Mouse (Mus musculus) adrenal gland, adult 10 weeks (tissue): ENCODE data around the gene Klhl26. TPM values are rescaled to one million over a fixed set of nuclear protein-coding genes. Genes with fewer than 3 reads are reported as not detected.

Source experiments
- polyA plus RNA-seq: library from polyadenylated mRNA; stranded (reverse); fragments of 350-450 nt; fragmentation: Illumina TruSeq; extraction: RNeasy Lipid Tissue Mini Kit (QIAGEN cat#74804); gene quantifications from one replicate; pipeline ENCODE4 v1.2.3, GENCODE M21; 2014; ENCODE audit warnings: low read depth, low replicate concordance

Klhl26 gene
- polyA plus RNA-seq: 5.4 TPM

DNA sequence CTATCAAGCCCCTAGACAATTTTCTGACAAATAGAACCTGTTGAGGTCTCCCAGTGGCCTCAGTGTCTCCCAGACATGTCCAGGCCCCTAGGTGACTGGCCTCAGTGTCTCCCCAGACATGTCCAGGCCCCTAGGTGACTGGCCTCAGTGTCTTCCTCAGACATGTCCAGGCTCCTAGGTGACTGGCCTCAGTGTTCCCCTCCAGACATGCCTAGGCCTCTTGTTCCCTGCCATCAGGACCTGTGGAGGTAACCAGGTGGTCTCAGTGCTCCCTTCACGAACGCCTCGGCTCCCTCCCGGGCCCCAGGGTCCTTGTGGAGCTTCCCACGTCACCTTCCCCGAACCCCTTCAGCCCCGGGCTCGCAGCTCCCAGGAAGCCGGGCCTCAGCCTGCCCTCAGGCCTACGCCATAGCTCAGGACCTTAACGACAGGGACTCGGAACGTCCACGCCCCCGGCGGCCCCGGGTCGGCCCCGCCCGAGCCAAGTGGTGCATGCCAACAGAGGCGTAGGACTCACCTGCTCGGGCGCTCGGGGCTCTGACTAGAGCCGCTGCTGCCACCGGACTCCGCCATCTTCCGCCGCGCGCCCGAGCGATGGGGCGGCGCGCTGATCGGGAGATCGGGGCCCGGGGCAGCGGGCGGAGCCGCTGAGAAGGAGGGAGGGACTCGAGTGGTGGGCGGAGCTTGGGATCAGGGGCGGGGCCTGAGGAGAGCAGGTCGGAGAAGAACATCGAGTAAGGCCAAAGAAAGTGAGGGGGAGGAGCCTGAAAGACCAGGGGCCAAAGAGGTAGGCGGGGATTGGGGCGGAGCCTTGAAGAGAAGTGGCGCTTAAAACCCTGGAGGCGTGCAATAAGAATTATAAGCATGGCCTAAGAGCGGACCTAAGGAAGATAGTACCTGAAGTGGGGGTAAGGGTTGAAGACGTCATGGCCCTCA is at the start of gene Klhl26:
Gene Klhl26 (minus strand): TSS at position 636 of the 936 bp plus-strand sequence.

DNA sequence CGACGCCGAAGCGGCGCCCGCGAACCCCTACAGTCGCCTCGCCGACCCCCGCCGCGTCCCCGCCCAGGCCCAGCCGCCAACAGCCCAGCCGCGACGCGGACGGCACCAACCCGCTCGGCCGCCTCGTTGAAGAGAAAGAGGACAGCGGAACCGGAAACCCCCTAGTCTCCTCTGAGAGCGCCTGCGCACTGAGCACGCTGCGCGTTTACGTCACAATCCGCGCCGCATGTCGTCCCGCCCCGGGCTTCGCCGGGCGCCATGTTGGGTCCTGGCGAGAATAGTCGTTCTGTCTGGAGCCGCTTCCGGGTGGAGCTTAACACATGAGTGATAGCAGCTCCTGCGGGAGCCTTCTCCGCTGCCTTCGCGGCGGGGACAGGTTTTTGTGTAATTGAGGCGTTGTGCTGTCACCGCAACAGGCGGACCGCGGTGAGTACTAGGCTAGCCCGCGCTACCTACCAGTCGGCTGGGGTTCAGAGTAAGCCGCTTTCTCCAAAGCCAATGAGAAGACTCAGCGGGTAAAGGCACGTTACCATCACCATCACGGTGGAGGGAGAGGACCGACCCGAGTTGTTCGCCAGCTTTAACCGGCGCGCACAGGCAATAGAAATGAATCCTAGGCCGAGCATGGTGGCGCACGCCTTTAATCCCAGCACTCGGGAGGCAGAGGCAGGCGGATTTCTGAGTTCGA is 33.6 kb upstream of the Klhl26 start, which contains the start of gene Uba52:
Gene Uba52 (minus strand): TSS at position 574 of the 688 bp plus-strand sequence.

DNA sequence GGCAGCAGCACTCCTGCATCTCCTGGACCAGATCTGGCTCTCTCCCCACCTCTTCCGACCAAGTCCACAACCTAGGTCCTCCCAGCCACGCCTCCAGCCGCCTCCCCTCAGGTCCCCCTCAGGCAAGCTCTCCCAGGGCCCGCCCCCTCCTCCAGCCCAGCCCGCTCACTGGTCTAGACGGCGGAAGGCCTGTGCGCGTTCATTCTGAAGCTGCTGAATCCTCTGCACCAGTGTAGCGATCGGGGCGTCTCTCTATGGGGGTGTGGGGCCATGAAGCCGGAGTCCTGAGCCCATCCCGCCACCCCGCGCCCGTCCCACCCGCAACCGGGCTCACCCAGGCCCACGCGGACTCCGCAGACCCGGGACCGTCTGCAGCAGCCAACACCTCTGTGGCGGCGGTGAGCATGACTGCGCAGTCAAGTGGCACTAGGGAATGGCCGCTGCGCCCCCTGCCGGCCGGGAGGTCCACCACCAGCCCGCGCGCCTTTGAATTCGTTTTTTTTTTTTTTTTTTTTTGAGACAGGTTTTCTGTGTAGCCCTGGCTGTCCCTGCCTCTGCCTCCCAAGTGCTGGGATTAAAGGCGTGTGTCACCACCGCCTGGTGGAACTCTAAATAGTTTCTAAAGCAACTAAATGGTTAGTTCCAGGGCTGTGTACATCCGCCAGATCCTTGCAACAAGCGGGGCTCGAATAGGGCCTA is 29.7 kb upstream of the Klhl26 start, which contains the start of gene Rex1bd:
Gene Rex1bd (minus strand): TSS at position 425 of the 699 bp plus-strand sequence.

DNA sequence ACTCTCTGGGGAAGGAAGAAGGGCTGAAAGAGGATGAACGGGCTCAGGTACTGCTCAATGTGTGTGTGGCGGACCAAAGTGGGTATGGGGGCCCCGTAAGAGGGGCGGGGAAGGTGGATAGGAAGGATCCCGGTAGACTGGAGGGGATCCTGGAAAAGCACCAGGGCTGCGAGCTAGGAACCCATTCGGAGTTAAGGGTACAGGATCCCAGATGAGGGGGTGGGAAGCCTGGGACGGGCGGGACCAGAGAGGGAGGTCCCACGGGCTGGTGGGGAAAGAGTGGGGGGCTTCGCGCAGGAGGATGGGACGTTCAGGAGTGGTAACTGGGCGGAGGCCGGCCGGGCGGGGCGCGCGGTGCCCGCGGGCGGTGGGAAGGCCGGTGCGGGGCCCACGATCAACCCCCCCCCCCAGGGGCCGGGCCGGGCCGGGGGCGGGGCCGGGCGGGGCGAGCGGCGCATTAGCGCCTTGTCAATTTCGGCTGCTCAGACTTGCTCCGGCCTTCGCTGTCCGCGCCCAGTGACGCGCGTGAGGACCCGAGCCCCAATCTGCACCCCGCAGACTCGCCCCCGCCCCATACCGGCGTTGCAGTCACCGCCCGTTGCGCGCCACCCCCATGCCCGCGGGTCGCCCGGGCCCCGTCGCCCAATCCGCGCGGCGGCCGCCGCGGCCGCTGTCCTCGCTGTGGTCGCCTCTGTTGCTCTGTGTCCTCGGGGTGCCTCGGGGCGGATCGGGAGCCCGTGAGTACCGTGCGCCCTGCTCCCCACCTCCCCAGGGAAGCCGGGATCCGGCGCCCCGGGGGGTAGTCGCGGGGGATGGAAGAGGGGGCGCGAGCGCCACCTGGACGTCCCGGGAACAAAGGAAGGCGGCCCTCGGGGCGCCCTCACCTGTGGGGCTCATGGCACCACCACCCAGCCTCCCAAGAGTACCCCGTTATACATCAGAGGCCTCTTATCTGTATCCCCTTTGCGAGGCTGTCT is 16.2 kb upstream of the Klhl26 start, which contains the start of gene Crlf1:
Gene Crlf1 (plus strand): TSS at position 495 of the 977 bp plus-strand sequence.

DNA sequence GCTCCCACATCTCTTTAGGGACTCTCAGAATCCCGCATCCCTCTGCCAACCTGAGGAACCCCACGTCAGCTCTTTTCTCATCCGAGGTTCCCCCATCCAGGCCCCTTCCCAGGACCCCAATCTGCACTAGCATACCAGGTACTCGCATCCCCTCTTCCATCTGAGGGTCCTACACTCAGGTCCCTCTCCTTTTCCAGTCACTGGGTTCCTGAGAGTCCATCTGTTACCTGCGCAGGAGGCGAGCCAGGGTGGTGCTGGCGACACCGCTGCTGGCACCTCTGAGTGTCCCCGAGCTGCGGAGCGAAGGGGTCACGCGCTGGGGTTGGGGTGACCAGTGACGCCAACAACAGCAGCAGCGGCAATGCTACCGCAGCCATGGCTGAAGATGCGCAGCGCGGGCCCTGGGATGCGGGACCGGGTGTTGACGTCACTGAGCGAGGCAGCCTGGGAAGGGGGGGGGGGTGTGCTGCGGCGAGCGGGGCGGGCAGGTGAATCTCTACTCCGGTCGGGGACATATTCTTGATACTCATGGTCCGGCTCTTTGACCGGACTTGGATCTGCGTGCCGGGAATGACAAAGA is 10.3 kb upstream of the Klhl26 start, which contains the start of gene Tmem59l:
Gene Tmem59l (minus strand): TSS at position 418 of the 580 bp plus-strand sequence.

DNA sequence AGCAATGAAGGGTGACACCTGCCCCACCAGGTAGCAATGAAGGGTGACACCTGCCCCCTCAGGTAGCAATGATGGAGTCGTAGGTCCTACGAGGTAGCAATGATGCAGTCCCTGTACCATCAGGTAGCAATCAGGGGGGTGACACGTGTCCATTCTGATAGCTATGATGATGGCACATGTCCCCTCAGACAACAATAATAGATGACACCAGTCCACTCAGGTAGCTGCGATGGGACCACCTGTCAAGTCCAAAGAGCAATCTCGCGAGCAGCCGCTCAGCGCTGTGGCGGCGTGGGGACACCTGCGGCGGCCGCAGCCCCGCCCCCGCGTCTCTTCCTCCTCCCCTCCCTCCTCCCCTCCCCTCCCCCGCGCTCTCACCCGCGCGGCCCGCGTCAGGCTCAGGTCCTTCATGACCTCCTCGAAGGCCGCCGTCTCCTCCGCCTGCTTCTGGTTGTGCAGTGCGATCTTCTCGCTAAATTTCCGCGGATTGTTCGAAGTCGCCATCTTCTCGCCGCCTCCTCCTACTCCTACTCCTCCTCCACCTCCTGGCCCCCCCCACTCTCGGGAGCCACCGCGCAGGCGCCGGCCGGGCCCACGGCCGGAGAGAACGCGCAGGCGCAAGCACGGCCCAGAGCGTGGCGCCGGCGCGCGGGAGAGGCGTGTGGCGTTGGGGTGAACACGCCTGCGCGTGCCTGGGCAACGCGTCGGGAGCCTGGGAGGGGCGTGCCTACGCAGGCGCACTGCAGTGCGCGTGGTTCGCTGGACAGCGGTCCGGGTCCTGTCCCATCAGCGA is 37.5 kb downstream of the Klhl26 start, which contains the start of gene Crtc1:
Gene Crtc1 (minus strand): TSS at position 525 of the 793 bp plus-strand sequence.

Other genes starting within 250 kb of the Klhl26 start
- gene Sugp2, start 242.7 kb downstream of the Klhl26 start, polyA plus RNA-seq: 5.9 TPM
- 0.29 TPM for gene Armc6, start 242.5 kb downstream of the Klhl26 start, polyA plus RNA-seq
- gene Homer3, start 194.1 kb downstream of the Klhl26 start, polyA plus RNA-seq: not detected
- 4.1 TPM for gene Ddx49, start 174.5 kb downstream of the Klhl26 start, polyA plus RNA-seq
- gene Cope, start 174.4 kb downstream of the Klhl26 start, polyA plus RNA-seq: 0.82 TPM
- not detected for gene Cers1, start 161.2 kb downstream of the Klhl26 start, polyA plus RNA-seq
- not detected for gene Gdf1, start 147.2 kb downstream of the Klhl26 start, polyA plus RNA-seq
- 4.0 TPM for gene Upf1, start 123.7 kb downstream of the Klhl26 start, polyA plus RNA-seq
- gene Comp, start 103.4 kb downstream of the Klhl26 start, polyA plus RNA-seq: not detected
- 2.6 TPM for gene Crtc1, start 37.4 kb downstream of the Klhl26 start, polyA plus RNA-seq
- gene Tmem59l, start 10.4 kb upstream of the Klhl26 start, polyA plus RNA-seq: 0.82 TPM
- not detected for gene Crlf1, start 16.2 kb upstream of the Klhl26 start, polyA plus RNA-seq
- not detected for gene Rex1bd, start 29.8 kb upstream of the Klhl26 start, polyA plus RNA-seq
- 3.9 TPM for gene Uba52, start 33.8 kb upstream of the Klhl26 start, polyA plus RNA-seq
- 5.1 TPM for gene Fkbp8, start 50.8 kb upstream of the Klhl26 start, polyA plus RNA-seq
- 8.0 TPM for gene Kxd1, start 51.0 kb upstream of the Klhl26 start, polyA plus RNA-seq
- gene Ell, start 62.5 kb upstream of the Klhl26 start, polyA plus RNA-seq: 0.58 TPM
- 0.29 TPM for gene Isyna1, start 117.4 kb upstream of the Klhl26 start, polyA plus RNA-seq
- gene Ssbp4, start 131.9 kb upstream of the Klhl26 start, polyA plus RNA-seq: not detected
- not detected for gene Lrrc25, start 139.2 kb upstream of the Klhl26 start, polyA plus RNA-seq
- gene Gdf15, start 155.5 kb upstream of the Klhl26 start, polyA plus RNA-seq: not detected
- 55.2 TPM for gene Pgpep1, start 183.4 kb upstream of the Klhl26 start, polyA plus RNA-seq
- gene Lsm4, start 196.3 kb upstream of the Klhl26 start, polyA plus RNA-seq: not detected
- 24.6 TPM for gene Jund, start 222.0 kb upstream of the Klhl26 start, polyA plus RNA-seq
- gene Iqcn, start 226.5 kb upstream of the Klhl26 start, polyA plus RNA-seq: not detected
- gene Gm3336, start 241.6 kb upstream of the Klhl26 start, polyA plus RNA-seq: not detected
- gene Pde4c, start 246.8 kb upstream of the Klhl26 start, polyA plus RNA-seq: not detected